Mouse (Mus musculus): ENCODE results near the gene Drd3. TPM values are rescaled to one million over a fixed set of nuclear protein-coding genes. Genes with fewer than 3 reads are reported as not detected.

The Drd3 gene
- polyA plus RNA-seq, 1 experiment from 2014 or later: not detected

- Histone ChIP-seq H3K4me3 (no peak overlapping the region), H3K36me3 (no peaks in the 10 kb centered on the region), H3K27ac (no peak overlapping the region), H3K27me3 (ENCODE audit: insufficient read depth, poor library complexity, severe bottlenecking) (no peaks in the 10 kb centered on the region), H3K4me1 (replicated peaks) (no peaks in the 10 kb centered on the region), H3K9me3 (no peaks in the 10 kb centered on the region)
- DNase-seq (ENCODE audit: low spot score): no peak
- 84% methylated on average over 2 of the region's 2 CpGs for WGBS
Observed at GRCm38 (mm10) chr16:43740936-43741335, 12.9 kb upstream of the Drd3 start.

GRCm38 (mm10) chr16:43748424-43748823 lies 5.4 kb upstream of the Drd3 start:
- Histone ChIP-seq H3K4me3 (no peak overlapping the region), H3K27ac (no peak overlapping the region), H3K9me3 (no peaks in the 10 kb centered on the region), H3K27me3 (ENCODE audit: insufficient read depth, poor library complexity, severe bottlenecking) (no peaks in the 10 kb centered on the region), H3K4me1 (replicated peaks) (no peaks in the 10 kb centered on the region), H3K36me3 (no peaks in the 10 kb centered on the region)
- no peak for DNase-seq (ENCODE audit: low spot score)
- WGBS: 90% methylated on average over 2 of the region's 2 CpGs

GRCm38 (mm10) chr16:43752900-43753299 lies 926 bp upstream of the Drd3 start:
- no peak overlapping the region for H3K4me3 ChIP-seq
- H3K27ac ChIP-seq: no peak overlapping the region
- no peaks in the 10 kb centered on the region for H3K36me3 ChIP-seq
- DNase-seq (ENCODE audit: low spot score): no peak
- H3K4me1 ChIP-seq (replicated peaks): no peaks in the 10 kb centered on the region
- no peaks in the 10 kb centered on the region for H3K27me3 ChIP-seq (ENCODE audit: insufficient read depth, poor library complexity, severe bottlenecking)
- 85% methylated on average over 8 of the region's 8 CpGs for WGBS
- H3K9me3 ChIP-seq: no peaks in the 10 kb centered on the region

GRCm38 (mm10) chr16:43772358-43772757 lies 18.5 kb downstream of the Drd3 start:
- Histone ChIP-seq H3K36me3 (no peaks in the 10 kb centered on the region), H3K27me3 (ENCODE audit: insufficient read depth, poor library complexity, severe bottlenecking) (no peaks in the 10 kb centered on the region), H3K4me1 (replicated peaks) (no peaks in the 10 kb centered on the region), H3K27ac (no peak overlapping the region), H3K9me3 (no peaks in the 10 kb centered on the region), H3K4me3 (no peak overlapping the region)
- no peak for DNase-seq (ENCODE audit: low spot score)
- WGBS: 89% methylated on average over 3 of the region's 3 CpGs

GRCm38 (mm10) chr16:43772766-43773165 lies 18.9 kb downstream of the Drd3 start:
- 87% methylated on average over 1 of the region's 1 CpGs for WGBS
- Histone ChIP-seq H3K36me3 (no peaks in the 10 kb centered on the region), H3K4me1 (replicated peaks) (no peaks in the 10 kb centered on the region), H3K9me3 (no peaks in the 10 kb centered on the region), H3K4me3 (no peak overlapping the region), H3K27me3 (ENCODE audit: insufficient read depth, poor library complexity, severe bottlenecking) (no peaks in the 10 kb centered on the region), H3K27ac (no peak overlapping the region)
- DNase-seq (ENCODE audit: low spot score): no peak

- no peaks in the 10 kb centered on the region for H3K4me1 ChIP-seq (replicated peaks)
- H3K9me3 ChIP-seq: no peaks in the 10 kb centered on the region
- no peaks in the 10 kb centered on the region for H3K27me3 ChIP-seq (ENCODE audit: insufficient read depth, poor library complexity, severe bottlenecking)
- H3K36me3 ChIP-seq: no peaks in the 10 kb centered on the region
- no peak for DNase-seq (ENCODE audit: low spot score)
- no peak overlapping the region for H3K27ac ChIP-seq
- WGBS: 89% methylated on average over 4 of the region's 4 CpGs
- H3K4me3 ChIP-seq: no peak overlapping the region
Observed at GRCm38 (mm10) chr16:43773506-43773905, 19.7 kb downstream of the Drd3 start.

- Histone ChIP-seq H3K9me3 (no peaks in the 10 kb centered on the region), H3K36me3 (no peaks in the 10 kb centered on the region), H3K27me3 (ENCODE audit: insufficient read depth, poor library complexity, severe bottlenecking) (no peaks in the 10 kb centered on the region), H3K27ac (no peak overlapping the region), H3K4me3 (no peak overlapping the region), H3K4me1 (replicated peaks) (no peaks in the 10 kb centered on the region)
- 79% methylated on average over 3 of the region's 3 CpGs for WGBS
- DNase-seq (ENCODE audit: low spot score): no peak
Observed at GRCm38 (mm10) chr16:43776886-43777285, 23.1 kb downstream of the Drd3 start.

- whole genome bisulfite sequencing: 30% methylated on average over 4 of the region's 4 CpGs
- H3K27ac ChIP-seq: no peak overlapping the region
- H3K36me3 ChIP-seq: no peaks in the 10 kb centered on the region
- H3K4me3 ChIP-seq: no peak overlapping the region
- peaks cover 12% of the 10 kb centered on the region; the same call in 1 of the 2 replicates for H3K27me3 ChIP-seq (ENCODE audit: insufficient read depth, poor library complexity, severe bottlenecking)
- peaks cover 33% of the 10 kb centered on the region for H3K4me1 ChIP-seq (replicated peaks)
- DNase-seq (ENCODE audit: low spot score): no peak
- H3K9me3 ChIP-seq: peaks cover 4% of the 10 kb centered on the region; the same call in 1 of the 2 replicates
Observed at GRCm38 (mm10) chr16:43799541-43799940, 45.7 kb downstream of the Drd3 start.

- Histone ChIP-seq H3K4me1 (replicated peaks) (peaks cover 33% of the 10 kb centered on the region), H3K27me3 (ENCODE audit: insufficient read depth, poor library complexity, severe bottlenecking) (peaks cover 12% of the 10 kb centered on the region; the same call in 1 of the 2 replicates), H3K27ac (peak overlapping the region; percentile 70), H3K4me3 (0 out of 2 replicates have a peak overlapping the region, but pooled peaks have one; percentile 3), H3K36me3 (no peaks in the 10 kb centered on the region), H3K9me3 (peaks cover 4% of the 10 kb centered on the region; the same call in 1 of the 2 replicates)
- WGBS: 8% methylated on average over 13 of the region's 13 CpGs
- DNase-seq (ENCODE audit: low spot score): peak; percentile 13
Observed at GRCm38 (mm10) chr16:43800119-43800721, 46.4 kb downstream of the Drd3 start.

- Histone ChIP-seq H3K27ac (no peak overlapping the region), H3K36me3 (no peaks in the 10 kb centered on the region), H3K4me3 (no peak overlapping the region), H3K9me3 (peaks cover 4% of the 10 kb centered on the region; the same call in 1 of the 2 replicates), H3K27me3 (ENCODE audit: insufficient read depth, poor library complexity, severe bottlenecking) (peaks cover 12% of the 10 kb centered on the region; the same call in 1 of the 2 replicates), H3K4me1 (replicated peaks) (peaks cover 33% of the 10 kb centered on the region)
- no peak for DNase-seq (ENCODE audit: low spot score)
- WGBS: 49% methylated on average over 3 of the region's 3 CpGs
Observed at GRCm38 (mm10) chr16:43801137-43801536, 47.3 kb downstream of the Drd3 start.

GRCm38 (mm10) chr16:43801791-43802307 lies 48.0 kb downstream of the Drd3 start:
- Histone ChIP-seq H3K4me1 (replicated peaks) (peaks cover 33% of the 10 kb centered on the region), H3K27me3 (ENCODE audit: insufficient read depth, poor library complexity, severe bottlenecking) (peaks cover 12% of the 10 kb centered on the region; the same call in 1 of the 2 replicates), H3K27ac (peak overlapping the region; percentile 82), H3K4me3 (peak overlapping the region; percentile 50), H3K9me3 (peaks cover 3% of the 10 kb centered on the region; the same call in 1 of the 2 replicates), H3K36me3 (no peaks in the 10 kb centered on the region)
- peak; percentile 75 for DNase-seq (ENCODE audit: low spot score)
- WGBS: 2% methylated on average over 18 of the region's 18 CpGs

- H3K4me1 ChIP-seq (replicated peaks): peaks cover 33% of the 10 kb centered on the region
- H3K27me3 ChIP-seq (ENCODE audit: insufficient read depth, poor library complexity, severe bottlenecking): peaks cover 12% of the 10 kb centered on the region; the same call in 1 of the 2 replicates
- no peaks in the 10 kb centered on the region for H3K36me3 ChIP-seq
- no peak overlapping the region for H3K4me3 ChIP-seq
- 49% methylated on average over 5 of the region's 5 CpGs for WGBS
- no peak overlapping the region for H3K27ac ChIP-seq
- no peaks in the 10 kb centered on the region for H3K9me3 ChIP-seq
- DNase-seq (ENCODE audit: low spot score): no peak
Observed at GRCm38 (mm10) chr16:43802466-43802865, 48.6 kb downstream of the Drd3 start.

GRCm38 (mm10) chr16:43804364-43804763 lies 50.5 kb downstream of the Drd3 start:
- Histone ChIP-seq H3K9me3 (no peaks in the 10 kb centered on the region), H3K27ac (no peak overlapping the region), H3K27me3 (ENCODE audit: insufficient read depth, poor library complexity, severe bottlenecking) (peaks cover 12% of the 10 kb centered on the region; the same call in 1 of the 2 replicates), H3K4me1 (replicated peaks) (peaks cover 27% of the 10 kb centered on the region), H3K4me3 (no peak overlapping the region), H3K36me3 (no peaks in the 10 kb centered on the region)
- 93% methylated on average over 6 of the region's 6 CpGs for WGBS
- no peak for DNase-seq (ENCODE audit: low spot score)

All from hindbrain, embryonic 10.5 days (tissue).